Mouse (Mus musculus) stomach, postnatal 0 days (tissue): ENCODE data around the gene Arl8a. TPM values are rescaled to one million over a fixed set of nuclear protein-coding genes. Genes with fewer than 3 reads are reported as not detected.
"Not testable (repeated sequence)": the region's sequence is repeated elsewhere in the genome, so short reads cannot be mapped to it uniquely, and the experiment has no call there.

Experiments used
- ATAC-seq: fragments of 200-750 bp; cut with Nextera tagmentation; 2 replicates; pipeline ENCODE4 v1.8.0; 2017; ENCODE audit not compliant: low FRiP score, low TSS enrichment
- DNase-seq: peaks from one replicate; pipeline ENCODE4 v3.0.0-alpha.2; 2016; ENCODE audit warnings: low spot score
- H3K27ac ChIP-seq: fragments of 300-500 bp; sonication (generic); replicated peaks from 2 replicates; pipeline ENCODE4 v1.5.1; 2014; ENCODE audit warnings: mild to moderate bottlenecking, control low read depth
- H3K27me3 ChIP-seq: fragments of 300-500 bp; sonication (generic); 2 replicates; pipeline ENCODE4 v1.6.1; 2014; ENCODE audit warnings: low read length; ENCODE audit not compliant: control insufficient read depth, insufficient read depth
- H3K36me3 ChIP-seq: fragments of 300-500 bp; sonication (generic); 2 replicates; pipeline ENCODE4 v1.6.1; 2014; ENCODE audit warnings: low read length, mixed read lengths; ENCODE audit not compliant: control insufficient read depth, insufficient read depth
- H3K4me1 ChIP-seq: fragments of 300-500 bp; sonication (generic); replicated peaks from 2 replicates; pipeline ENCODE4 v1.6.1; 2014; ENCODE audit warnings: antibody characterized with exemption; ENCODE audit not compliant: control insufficient read depth, insufficient read depth
- H3K4me2 ChIP-seq: fragments of 300-500 bp; sonication (generic); replicated peaks from 2 replicates; pipeline ENCODE4 v1.6.1; 2014; ENCODE audit warnings: low read depth, mild to moderate bottlenecking, control low read depth, moderate library complexity
- H3K4me3 ChIP-seq: fragments of 300-500 bp; sonication (generic); 2 replicates; pipeline ENCODE4 v1.5.1; 2014; ENCODE audit warnings: low read depth, low read length, control low read depth
- H3K9ac ChIP-seq: fragments of 300-500 bp; sonication (generic); 2 replicates; pipeline ENCODE4 v1.6.1; 2014; ENCODE audit warnings: mild to moderate bottlenecking, low read length, control low read depth, mixed read lengths
- H3K9me3 ChIP-seq: fragments of 300-500 bp; sonication (generic); 2 replicates; pipeline ENCODE4 v1.6.1; 2016; ENCODE audit warnings: low read length; ENCODE audit not compliant: control insufficient read depth
- CTCF ChIP-seq: IDR thresholded peaks from 2 replicates; pipeline ENCODE4 v1.5.1; 2016; ENCODE audit warnings: antibody characterized with exemption, low read depth, mild to moderate bottlenecking, moderate library complexity
- EP300 ChIP-seq: optimal IDR thresholded peaks from 2 replicates; pipeline ENCODE3; 2016; ENCODE audit warnings: antibody characterized with exemption
- WGBS: fragments of 180-500 bp; shearing (Covaris S2); extraction: QIAGEN DNeasy Blood & Tissue Kit; methylation state at CpG from one replicate; pipeline ENCODE4 v1.1.7; 2014; 5-methylcytosine and 5-hydroxymethylcytosine counted together
- polyA plus RNA-seq: library from polyadenylated mRNA; unstranded; fragments of >200 nt; fragmentation: Nextera tagmentation; extraction: Ambion mirVana; gene quantifications from 2 replicates; pipeline ENCODE4 v1.2.1, GENCODE M21; 2015

Gene Arl8a
- polyA plus RNA-seq, 1 experiment from 2014 or later = 42.2 TPM

- Histone ChIP-seq H3K9ac (no peak overlapping the region), H3K4me2 (no peak overlapping the region), H3K4me1 (no peaks in the 10 kb centered on the region), H3K4me3 (no peak overlapping the region), H3K27me3 (no peaks in the 10 kb centered on the region; the same call in 1 of the 2 replicates), H3K36me3 (no peaks in the 10 kb centered on the region), H3K27ac (no peak overlapping the region), H3K9me3 (no peaks in the 10 kb centered on the region)
- ATAC-seq (peak; percentile 26; the same call in 1 of the 2 replicates), DNase-seq (peak; percentile 42)
- 52% methylated on average over 6 of the region's 6 CpGs for whole genome bisulfite sequencing
- TF ChIP-seq CTCF (peak; percentile 77), EP300 (no peak)
Observed at GRCm38 (mm10) chr1:135108611-135109010, 38.0 kb upstream of the Arl8a start.

DNA sequence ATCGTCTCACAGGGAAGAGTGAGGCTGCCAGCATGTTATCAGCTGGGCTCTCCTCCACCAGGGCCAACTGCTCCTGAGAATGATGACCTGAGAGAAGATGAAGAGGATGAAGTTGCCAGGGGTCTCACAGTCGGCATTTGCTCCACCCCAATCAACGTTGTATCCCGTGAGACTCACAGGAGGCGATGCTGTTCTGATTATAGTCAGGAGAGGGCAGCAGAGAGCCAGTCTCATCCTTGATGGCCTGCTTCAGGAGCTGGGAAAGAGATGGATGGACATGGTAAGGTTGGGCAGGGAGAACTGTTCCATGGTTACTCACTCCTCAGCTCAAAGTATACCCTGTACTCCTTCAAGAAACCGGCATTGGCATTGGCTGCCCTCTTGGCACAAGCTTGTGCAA, 36.5 kb upstream of the Arl8a start:
- H3K27ac ChIP-seq = no peak overlapping the region
- no peaks in the 10 kb centered on the region for H3K4me1 ChIP-seq
- ATAC-seq (no peak), DNase-seq (peak; percentile 67)
- no peak overlapping the region for H3K4me3 ChIP-seq
- H3K27me3 ChIP-seq = no peaks in the 10 kb centered on the region
- peak; percentile 95 for TF ChIP-seq CTCF
- no peak for TF ChIP-seq EP300
- H3K9me3 ChIP-seq = no peaks in the 10 kb centered on the region
- no peak overlapping the region for H3K9ac ChIP-seq
- no peaks in the 10 kb centered on the region for H3K36me3 ChIP-seq
- 20% methylated on average over 6 of the region's 6 CpGs for WGBS
- no peak overlapping the region for H3K4me2 ChIP-seq

DNA sequence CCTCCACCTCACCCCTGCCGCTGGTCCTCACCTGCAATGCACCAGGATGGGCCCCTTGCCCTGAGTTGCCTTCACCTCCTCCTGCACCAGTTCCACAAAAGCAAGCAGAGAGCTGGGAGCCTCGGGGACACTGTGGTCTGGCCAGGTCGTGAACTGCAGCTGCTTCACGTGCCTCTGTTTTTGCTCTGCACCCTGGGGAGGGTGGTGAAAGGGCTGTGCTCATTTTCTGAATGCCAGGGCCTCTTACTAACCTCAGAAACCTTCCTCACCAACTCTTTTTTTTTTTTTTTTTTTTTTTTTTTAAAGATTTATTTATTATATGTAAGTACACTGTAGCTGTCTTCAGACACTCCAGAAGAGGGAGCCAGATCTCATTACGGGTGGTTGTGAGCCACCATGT, 35.4 kb upstream of the Arl8a start:
- not testable (repeated sequence) for H3K4me2 ChIP-seq, ATAC-seq, H3K36me3 ChIP-seq, H3K4me1 ChIP-seq, H3K9me3 ChIP-seq, H3K9ac ChIP-seq, H3K27ac ChIP-seq, DNase-seq, H3K4me3 ChIP-seq, H3K27me3 ChIP-seq
- 58% methylated on average over 4 of the region's 5 CpGs for WGBS

GRCm38 (mm10) chr1:135112661-135113060, 34.0 kb upstream of the Arl8a start:
- 5% methylated on average over 8 of the region's 8 CpGs for WGBS

DNA sequence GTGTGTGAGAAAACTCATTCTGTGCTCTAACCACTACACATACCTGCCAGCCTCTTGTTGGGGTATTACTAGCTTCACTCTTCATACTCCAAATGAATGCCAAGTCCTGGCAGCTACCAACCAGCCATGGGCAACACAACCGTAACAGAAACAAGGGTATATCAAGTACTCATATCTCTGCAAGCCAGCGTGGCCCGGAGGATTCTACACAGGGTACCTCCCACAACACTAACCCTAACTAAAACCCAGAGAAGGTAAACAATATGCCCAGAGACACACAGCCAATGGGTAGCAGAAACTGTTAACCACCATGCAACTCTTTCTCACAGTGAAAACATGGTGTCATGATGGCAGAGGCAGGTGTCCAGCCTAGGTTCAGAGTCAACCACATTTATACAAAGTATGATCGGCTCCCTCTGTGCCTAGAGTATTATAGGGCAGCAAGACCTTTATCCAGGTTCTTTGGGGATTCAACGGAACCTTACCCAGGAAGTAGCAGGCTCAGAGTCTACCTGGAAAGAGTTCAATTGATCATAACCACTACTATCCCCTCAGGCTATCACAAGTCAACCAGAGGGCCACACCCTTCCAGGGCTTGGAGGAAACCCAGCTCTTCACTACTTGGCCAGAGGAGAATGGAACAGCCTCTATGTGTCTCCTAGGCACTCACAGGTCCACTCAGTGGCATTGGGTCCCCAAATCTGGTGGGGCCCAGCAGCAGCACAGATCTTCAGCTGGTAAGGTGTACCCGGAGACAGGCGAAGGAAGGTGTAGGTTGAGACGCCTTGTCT, 21.9 kb upstream of the Arl8a start:
- H3K27me3 ChIP-seq = no peaks in the 10 kb centered on the region
- H3K4me1 ChIP-seq = peaks cover 2% of the 10 kb centered on the region; the same call in 1 of the 2 replicates
- no peak overlapping the region for H3K27ac ChIP-seq
- no peaks in the 10 kb centered on the region for H3K36me3 ChIP-seq
- DNase-seq = no peak
- 88% methylated on average over 8 of the region's 8 CpGs for WGBS
- no peak overlapping the region for H3K9ac ChIP-seq
- no peak overlapping the region for H3K4me2 ChIP-seq
- TF ChIP-seq EP300 = no peak
- TF ChIP-seq CTCF = no peak
- no peak for ATAC-seq
- H3K9me3 ChIP-seq = no peaks in the 10 kb centered on the region
- no peak overlapping the region for H3K4me3 ChIP-seq

More at GRCm38 (mm10) chr1:135112661-135113060, 34.0 kb upstream of the Arl8a start:
- Histone ChIP-seq H3K27ac (no peak overlapping the region), H3K4me3 (no peak overlapping the region), H3K9ac (no peak overlapping the region), H3K36me3 (no peaks in the 10 kb centered on the region), H3K9me3 (no peaks in the 10 kb centered on the region), H3K4me2 (no peak overlapping the region), H3K27me3 (no peaks in the 10 kb centered on the region), H3K4me1 (no peaks in the 10 kb centered on the region)
- peak; percentile 64 for DNase-seq
- TF ChIP-seq EP300 (no peak), CTCF (peak; percentile 94)
- ATAC-seq = peak; percentile 39; the same call in 1 of the 2 replicates

GRCm38 (mm10) chr1:135125990-135126389, 20.6 kb upstream of the Arl8a start:
- no peak overlapping the region for H3K9ac ChIP-seq
- H3K4me3 ChIP-seq = no peak overlapping the region
- TF ChIP-seq CTCF = no peak
- TF ChIP-seq EP300 = no peak
- no peak overlapping the region for H3K4me2 ChIP-seq
- WGBS = 41% methylated on average over 8 of the region's 8 CpGs
- DNase-seq = no peak
- no peaks in the 10 kb centered on the region for H3K9me3 ChIP-seq
- H3K27ac ChIP-seq = no peak overlapping the region
- H3K4me1 ChIP-seq = peaks cover 2% of the 10 kb centered on the region; the same call in 1 of the 2 replicates
- ATAC-seq = no peak
- H3K27me3 ChIP-seq = no peaks in the 10 kb centered on the region
- no peaks in the 10 kb centered on the region for H3K36me3 ChIP-seq
